Mouse (Mus musculus): ENCODE results near the gene Nfe2l1. TPM values are rescaled to one million over a fixed set of nuclear protein-coding genes. Genes with fewer than 3 reads are reported as not detected.
A peak's percentile ranks its signal among the peaks of the same experiment; 100 is the strongest.

Gene Nfe2l1
- polyA plus RNA-seq, 1 experiment from 2014 or later, result 72.6 TPM

DNA sequence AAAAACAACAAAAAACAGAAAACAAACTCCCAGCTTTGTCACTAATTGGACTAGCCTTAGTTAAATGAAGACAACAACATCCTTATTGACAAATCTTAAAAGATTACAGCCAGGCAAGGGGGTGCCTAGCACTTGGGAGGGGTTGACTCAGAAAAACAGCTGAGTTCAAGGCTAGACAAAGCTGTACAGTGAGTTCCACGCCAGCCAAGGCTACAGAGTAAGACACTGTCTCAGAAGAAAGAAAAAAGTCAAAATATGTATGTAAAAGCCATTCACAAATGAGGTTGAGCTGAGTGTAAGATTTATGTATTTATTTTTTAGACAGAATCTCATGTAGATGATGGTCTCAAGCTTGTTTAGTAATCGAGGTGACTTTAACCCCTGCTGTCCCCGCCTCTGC lies 10.1 kb upstream of the Nfe2l1 start:
- WGBS, result 74% methylated on average over 3 of the region's 3 CpGs
- Histone ChIP-seq H3K9ac (0 out of 2 replicates have a peak overlapping the region, but pooled peaks have one; percentile 13), H3K4me3 (no peak overlapping the region), H3K4me2 (no peak overlapping the region), H3K4me1 (replicated peaks) (peaks cover 3% of the 10 kb centered on the region; the same call in 1 of the 2 replicates), H3K36me3 (no peaks in the 10 kb centered on the region), H3K27ac (no peak overlapping the region), H3K9me3 (no peaks in the 10 kb centered on the region), H3K27me3 (no peaks in the 10 kb centered on the region)
- ATAC-seq (ENCODE audit: low FRiP score), result no peak

DNA sequence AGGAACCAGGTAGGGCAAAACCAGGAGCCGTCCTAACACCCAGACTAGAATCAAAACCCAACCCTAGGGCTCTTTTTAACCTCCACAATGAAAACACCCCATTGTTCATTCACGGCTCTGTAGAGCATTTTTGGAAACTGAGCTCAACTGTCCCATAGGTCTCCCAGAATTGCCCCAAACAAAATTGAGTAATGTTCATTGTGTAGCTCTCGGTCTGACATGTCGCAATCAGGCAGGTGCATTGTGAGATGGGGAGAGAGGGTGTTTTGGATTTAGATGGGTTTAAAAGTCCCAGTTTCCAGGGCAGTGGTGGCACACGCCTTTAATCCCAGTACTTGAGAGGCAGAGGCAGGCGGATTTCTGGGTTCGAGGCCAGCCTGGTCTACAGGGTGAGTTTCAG lies 9.7 kb upstream of the Nfe2l1 start:
- WGBS, result 79% methylated on average over 7 of the region's 7 CpGs
- ATAC-seq (ENCODE audit: low FRiP score), result no peak
- H3K4me2 ChIP-seq, result no peak overlapping the region
- H3K27me3 ChIP-seq, result no peaks in the 10 kb centered on the region
- no peak overlapping the region for H3K27ac ChIP-seq
- H3K36me3 ChIP-seq, result no peaks in the 10 kb centered on the region
- H3K4me3 ChIP-seq, result no peak overlapping the region
- no peaks in the 10 kb centered on the region for H3K9me3 ChIP-seq
- H3K4me1 ChIP-seq (replicated peaks), result peaks cover 3% of the 10 kb centered on the region; the same call in 1 of the 2 replicates
- H3K9ac ChIP-seq, result no peak overlapping the region

DNA sequence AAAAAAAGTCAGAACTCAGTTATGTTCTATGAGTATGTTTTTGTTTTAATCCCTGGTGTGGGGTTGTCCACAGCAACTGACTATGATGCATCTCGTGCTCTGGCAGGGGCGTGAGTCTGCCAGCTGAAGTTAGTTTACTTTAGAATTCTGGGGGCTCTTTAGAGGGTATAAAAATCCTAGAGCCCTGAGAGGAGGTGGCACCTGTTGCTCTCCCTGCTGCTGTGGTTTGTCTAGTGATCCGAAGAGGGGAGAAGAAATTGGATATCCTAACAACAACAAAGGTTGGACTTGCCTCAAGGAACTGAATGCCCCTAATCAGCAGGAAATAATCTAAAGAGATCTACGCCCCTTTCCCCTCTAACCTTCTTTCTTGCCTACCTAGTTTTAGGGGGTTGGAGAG lies 8.6 kb upstream of the Nfe2l1 start:
- WGBS, result 69% methylated on average over 4 of the region's 4 CpGs
- H3K4me2 ChIP-seq, result no peak overlapping the region
- H3K9me3 ChIP-seq, result no peaks in the 10 kb centered on the region
- H3K9ac ChIP-seq, result no peak overlapping the region
- ATAC-seq (ENCODE audit: low FRiP score), result no peak
- no peak overlapping the region for H3K27ac ChIP-seq
- no peak overlapping the region for H3K4me3 ChIP-seq
- H3K27me3 ChIP-seq, result no peaks in the 10 kb centered on the region
- no peaks in the 10 kb centered on the region for H3K36me3 ChIP-seq
- peaks cover 3% of the 10 kb centered on the region; the same call in 1 of the 2 replicates for H3K4me1 ChIP-seq (replicated peaks)

DNA sequence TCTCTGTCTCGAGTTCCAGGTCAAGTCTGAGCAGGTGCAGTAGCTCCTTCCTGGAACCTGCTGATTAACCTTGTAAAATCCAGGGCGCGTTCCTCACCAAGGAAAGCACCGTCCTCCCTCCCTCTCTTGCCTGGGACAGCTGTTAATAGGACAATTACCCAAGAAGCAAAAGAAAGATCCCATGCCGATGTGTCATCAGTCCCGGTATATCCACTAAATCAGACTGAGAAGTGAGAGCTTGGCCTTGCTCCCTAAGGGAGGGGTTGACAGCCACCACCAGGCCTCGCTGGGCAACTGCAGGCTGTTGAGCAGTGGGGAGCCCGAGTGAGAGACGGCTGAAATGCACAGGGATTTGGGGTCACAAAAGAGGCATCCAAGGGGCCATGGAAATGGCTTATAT lies 7.5 kb upstream of the Nfe2l1 start:
- no peaks in the 10 kb centered on the region for H3K27me3 ChIP-seq
- H3K4me2 ChIP-seq, result no peak overlapping the region
- H3K9ac ChIP-seq, result no peak overlapping the region
- no peak for ATAC-seq (ENCODE audit: low FRiP score)
- H3K36me3 ChIP-seq, result no peaks in the 10 kb centered on the region
- no peak overlapping the region for H3K4me3 ChIP-seq
- H3K4me1 ChIP-seq (replicated peaks), result peaks cover 3% of the 10 kb centered on the region; the same call in 1 of the 2 replicates
- no peak overlapping the region for H3K27ac ChIP-seq
- 35% methylated on average over 9 of the region's 9 CpGs for WGBS
- H3K9me3 ChIP-seq, result no peaks in the 10 kb centered on the region

DNA sequence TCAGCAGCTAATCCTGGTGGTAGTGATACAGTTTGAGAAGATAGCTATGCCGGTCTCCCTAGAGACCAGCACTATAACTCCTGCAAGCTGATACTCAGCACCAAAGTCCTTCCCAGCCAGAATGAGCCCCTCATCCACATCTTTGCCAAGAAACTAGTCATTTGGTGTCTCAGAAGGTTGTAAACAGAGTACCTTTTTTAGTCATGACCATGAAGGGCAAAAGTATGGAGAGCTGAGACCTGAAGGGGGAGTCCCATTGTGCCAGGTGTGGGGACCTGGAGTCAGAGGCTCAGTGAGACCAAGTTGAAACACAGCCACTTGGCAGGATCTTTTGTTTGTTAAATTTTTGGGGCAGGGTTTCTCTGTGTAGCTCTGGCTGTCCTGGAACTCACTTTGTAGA lies 4.4 kb upstream of the Nfe2l1 start:
- no peak overlapping the region for H3K9ac ChIP-seq
- ATAC-seq (ENCODE audit: low FRiP score), result no peak
- H3K27ac ChIP-seq, result no peak overlapping the region
- peaks cover 4% of the 10 kb centered on the region for H3K4me1 ChIP-seq (replicated peaks)
- 100% methylated on average over 1 of the region's 1 CpGs for WGBS
- no peaks in the 10 kb centered on the region for H3K27me3 ChIP-seq
- H3K36me3 ChIP-seq, result no peaks in the 10 kb centered on the region
- no peaks in the 10 kb centered on the region for H3K9me3 ChIP-seq
- no peak overlapping the region for H3K4me2 ChIP-seq
- no peak overlapping the region for H3K4me3 ChIP-seq

DNA sequence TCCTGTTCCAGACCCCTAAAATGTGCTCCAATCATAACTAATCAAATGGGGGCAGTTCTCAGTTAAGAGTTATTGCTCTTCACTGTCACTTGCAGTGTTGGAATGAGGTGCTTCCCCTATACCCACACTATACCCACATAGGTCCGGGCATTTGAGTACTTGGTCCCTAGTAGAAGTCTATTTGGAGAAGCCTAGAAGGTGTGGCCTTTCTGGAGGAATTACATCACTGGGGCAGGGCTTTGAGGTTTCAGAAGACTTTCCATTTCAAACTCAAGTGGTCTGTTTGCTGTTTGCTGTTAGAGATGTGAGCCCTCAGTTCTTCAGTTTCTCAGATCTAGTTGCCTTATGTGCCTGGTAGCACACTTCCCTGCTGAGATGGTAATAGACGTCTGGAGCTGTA lies 3.2 kb upstream of the Nfe2l1 start:
- WGBS, result 70% methylated on average over 2 of the region's 2 CpGs

DNA sequence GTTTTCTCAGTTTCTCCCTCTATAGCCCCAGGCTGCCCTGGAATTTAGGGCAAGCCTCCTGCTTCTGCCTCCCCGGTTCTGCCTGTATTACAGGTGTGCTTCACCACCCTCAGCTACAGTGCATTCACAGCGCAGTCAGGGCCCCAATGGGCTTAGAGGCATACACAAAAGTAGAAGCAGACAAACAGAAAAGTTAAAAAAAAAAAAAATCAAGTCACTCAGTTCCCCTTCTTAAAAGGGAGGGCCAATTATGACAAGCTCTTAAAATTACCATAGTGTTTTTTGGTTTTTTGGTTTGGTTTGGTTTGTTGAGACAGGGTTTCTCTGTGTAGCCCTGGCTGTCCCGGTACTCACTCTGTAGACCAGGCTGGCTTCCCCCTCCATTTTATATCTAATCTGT lies 2.8 kb upstream of the Nfe2l1 start:
- WGBS, result 89% methylated on average over 3 of the region's 3 CpGs
- H3K27ac ChIP-seq, result no peak overlapping the region
- no peak overlapping the region for H3K4me3 ChIP-seq
- H3K27me3 ChIP-seq, result no peaks in the 10 kb centered on the region
- no peak for ATAC-seq (ENCODE audit: low FRiP score)
- H3K9ac ChIP-seq, result no peak overlapping the region
- no peak overlapping the region for H3K4me2 ChIP-seq
- H3K36me3 ChIP-seq, result peaks cover 4% of the 10 kb centered on the region; the same call in 1 of the 2 replicates
- no peaks in the 10 kb centered on the region for H3K9me3 ChIP-seq
- H3K4me1 ChIP-seq (replicated peaks), result peaks cover 19% of the 10 kb centered on the region

More for the DNA sequence above, 3.2 kb upstream of the Nfe2l1 start:
- Histone ChIP-seq H3K4me1 (replicated peaks) (peaks cover 15% of the 10 kb centered on the region), H3K27ac (no peak overlapping the region), H3K36me3 (0 out of 2 replicates have a peak, but pooled peaks cover under 1% of the 10 kb centered on the region), H3K4me2 (no peak overlapping the region), H3K9me3 (no peaks in the 10 kb centered on the region), H3K27me3 (no peaks in the 10 kb centered on the region), H3K4me3 (no peak overlapping the region), H3K9ac (no peak overlapping the region)
- ATAC-seq (ENCODE audit: low FRiP score), result no peak

DNA sequence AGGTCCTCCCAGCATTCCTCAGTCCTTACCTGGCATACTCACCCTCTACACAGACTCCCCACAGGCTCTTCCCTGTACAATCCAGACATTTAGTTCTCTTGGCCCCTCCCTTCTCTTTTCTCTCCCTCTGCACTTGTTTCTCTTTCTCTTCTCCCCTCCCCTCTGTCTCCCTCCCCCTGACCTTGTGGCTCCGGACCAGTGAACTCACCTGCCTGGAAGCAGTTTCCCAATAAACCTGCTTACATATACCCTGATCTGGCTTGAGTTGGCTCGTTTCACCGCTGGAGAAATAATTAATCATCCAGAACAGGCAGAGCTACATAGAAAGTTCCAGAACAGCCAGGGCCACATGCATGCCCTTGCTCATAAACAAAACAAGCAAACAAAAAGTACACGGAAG lies 1.7 kb upstream of the Nfe2l1 start:
- no peak overlapping the region for H3K4me3 ChIP-seq
- ATAC-seq (ENCODE audit: low FRiP score), result no peak
- H3K36me3 ChIP-seq, result peaks cover 11% of the 10 kb centered on the region
- 68% methylated on average over 4 of the region's 4 CpGs for WGBS
- H3K9me3 ChIP-seq, result no peaks in the 10 kb centered on the region
- H3K4me1 ChIP-seq (replicated peaks), result peaks cover 29% of the 10 kb centered on the region
- H3K27me3 ChIP-seq, result no peaks in the 10 kb centered on the region
- H3K27ac ChIP-seq, result no peak overlapping the region
- no peak overlapping the region for H3K9ac ChIP-seq
- H3K4me2 ChIP-seq, result no peak overlapping the region

DNA sequence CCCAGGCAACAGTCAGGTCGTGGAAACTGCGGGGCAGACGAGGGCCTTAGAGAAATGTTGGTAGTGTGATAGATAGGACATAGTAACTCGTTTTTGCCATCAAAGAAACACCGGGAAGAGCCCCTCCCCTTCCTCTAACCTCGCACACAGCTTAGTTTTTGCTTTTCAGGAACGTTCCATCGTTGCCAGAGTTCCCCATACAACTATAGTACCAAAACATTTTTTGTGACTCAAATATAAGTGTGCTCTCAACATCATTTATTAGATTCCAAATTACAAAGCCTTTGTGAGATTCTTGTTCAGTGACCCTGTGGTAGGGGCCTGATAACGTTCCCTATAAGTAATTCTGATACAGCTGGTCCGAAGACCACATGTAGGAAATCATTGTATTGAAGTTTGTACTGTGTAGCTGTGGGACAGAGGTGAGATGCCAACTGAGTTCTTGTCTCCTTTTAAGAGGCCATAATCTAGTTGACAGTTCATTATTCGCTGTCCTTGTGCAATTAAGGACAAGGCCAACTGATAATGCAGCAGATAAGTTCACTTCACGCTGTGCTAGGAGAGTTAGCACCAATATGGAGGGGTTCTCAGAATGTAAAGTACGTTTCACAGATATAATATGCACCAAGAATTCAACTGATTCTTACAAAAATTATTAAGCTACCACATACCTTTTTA lies 910 bp upstream of the Nfe2l1 start:
- Histone ChIP-seq H3K9me3 (no peaks in the 10 kb centered on the region), H3K4me1 (replicated peaks) (peaks cover 38% of the 10 kb centered on the region), H3K4me3 (peak overlapping the region; percentile 87), H3K4me2 (peak overlapping the region; percentile 61), H3K9ac (peak overlapping the region; percentile 77), H3K27me3 (no peaks in the 10 kb centered on the region), H3K36me3 (peaks cover 16% of the 10 kb centered on the region), H3K27ac (peak overlapping the region; percentile 94)
- WGBS, result 21% methylated on average over 13 of the region's 13 CpGs
- no peak for ATAC-seq (ENCODE audit: low FRiP score)

DNA sequence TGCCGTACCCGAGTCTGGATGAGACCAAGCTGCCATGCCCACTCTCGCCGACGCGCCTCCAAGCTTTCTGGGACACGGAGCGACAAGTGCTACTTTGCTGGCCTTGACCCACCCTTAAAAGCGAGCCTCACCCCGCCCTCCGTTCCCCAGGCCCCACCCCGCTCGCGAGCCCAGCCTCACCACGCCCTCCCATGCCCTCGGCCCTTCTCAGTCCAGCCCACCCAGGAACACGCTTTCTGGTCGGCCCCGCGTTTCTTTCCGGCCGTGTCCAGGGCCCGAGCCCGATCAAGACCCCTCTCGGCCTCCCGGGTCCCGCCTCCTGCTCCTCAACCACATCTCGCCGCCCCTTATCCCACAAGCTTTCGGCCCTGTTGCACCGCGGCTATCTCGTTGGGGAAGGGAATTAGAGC lies 360 bp downstream of the Nfe2l1 start:
- under 1% methylated on average over 33 of the region's 33 CpGs for WGBS
- peaks cover 50% of the 10 kb centered on the region for H3K4me1 ChIP-seq (replicated peaks)
- H3K9me3 ChIP-seq, result no peaks in the 10 kb centered on the region
- peaks cover 16% of the 10 kb centered on the region for H3K36me3 ChIP-seq
- peak overlapping the region; percentile 96 for H3K27ac ChIP-seq
- H3K4me3 ChIP-seq, result peak overlapping the region; percentile 87
- peak overlapping the region; percentile 99 for H3K4me2 ChIP-seq
- peak; percentile 49 for ATAC-seq (ENCODE audit: low FRiP score)
- H3K27me3 ChIP-seq, result no peaks in the 10 kb centered on the region
- peak overlapping the region; percentile 93 for H3K9ac ChIP-seq

DNA sequence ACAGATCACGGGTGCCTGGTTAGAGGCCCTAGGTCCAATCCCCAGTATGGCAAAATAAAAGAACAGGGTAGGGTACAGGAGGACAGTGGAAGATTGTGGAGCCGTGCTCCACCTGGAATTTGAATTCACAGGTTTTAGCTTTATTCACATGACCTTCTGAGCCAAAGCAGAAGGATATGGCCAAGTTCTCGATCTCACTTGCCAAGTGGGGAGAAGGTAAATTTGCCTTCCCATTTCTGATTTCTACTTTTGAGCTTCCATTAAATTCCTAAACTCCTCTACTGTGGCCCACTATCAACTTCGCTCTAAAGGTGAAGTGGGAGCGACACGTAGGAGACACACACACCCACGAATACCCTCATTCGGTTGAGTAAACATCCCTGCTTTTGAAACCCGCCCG lies 887 bp downstream of the Nfe2l1 start:
- H3K27ac ChIP-seq, result peak overlapping the region; percentile 96
- peak overlapping the region; percentile 99 for H3K4me2 ChIP-seq
- no peaks in the 10 kb centered on the region for H3K27me3 ChIP-seq
- H3K9me3 ChIP-seq, result no peaks in the 10 kb centered on the region
- peak overlapping the region; percentile 93 for H3K9ac ChIP-seq
- peaks cover 16% of the 10 kb centered on the region for H3K36me3 ChIP-seq
- peak overlapping the region; percentile 87 for H3K4me3 ChIP-seq
- WGBS, result 20% methylated on average over 10 of the region's 10 CpGs
- peaks cover 54% of the 10 kb centered on the region for H3K4me1 ChIP-seq (replicated peaks)
- no peak for ATAC-seq (ENCODE audit: low FRiP score)

DNA sequence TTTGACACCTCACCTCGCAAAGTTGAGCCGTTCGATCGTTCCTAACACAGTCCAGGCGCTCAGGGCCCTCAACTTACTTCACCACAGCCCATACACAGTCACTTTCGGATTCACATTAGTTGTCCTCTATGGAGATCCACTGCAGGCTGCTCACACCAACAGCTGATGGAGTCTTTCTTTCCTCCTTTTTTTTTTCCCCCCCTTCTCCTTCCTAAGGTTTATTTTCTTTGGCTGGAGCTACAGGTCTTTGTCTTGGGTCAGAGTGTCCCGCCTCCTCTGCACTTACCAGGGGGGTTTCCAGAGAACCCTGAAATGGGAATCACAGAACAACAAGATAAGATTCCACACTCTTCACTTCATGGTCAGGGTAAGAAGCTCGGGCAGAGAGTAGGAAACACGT lies 1.9 kb downstream of the Nfe2l1 start:
- Histone ChIP-seq H3K4me1 (replicated peaks) (peaks cover 62% of the 10 kb centered on the region), H3K4me2 (peak overlapping the region; percentile 99), H3K4me3 (peak overlapping the region; percentile 87), H3K36me3 (peaks cover 16% of the 10 kb centered on the region), H3K9me3 (no peaks in the 10 kb centered on the region), H3K27me3 (no peaks in the 10 kb centered on the region), H3K27ac (no peak overlapping the region), H3K9ac (peak overlapping the region; percentile 72)
- 82% methylated on average over 9 of the region's 9 CpGs for WGBS
- no peak for ATAC-seq (ENCODE audit: low FRiP score)

DNA sequence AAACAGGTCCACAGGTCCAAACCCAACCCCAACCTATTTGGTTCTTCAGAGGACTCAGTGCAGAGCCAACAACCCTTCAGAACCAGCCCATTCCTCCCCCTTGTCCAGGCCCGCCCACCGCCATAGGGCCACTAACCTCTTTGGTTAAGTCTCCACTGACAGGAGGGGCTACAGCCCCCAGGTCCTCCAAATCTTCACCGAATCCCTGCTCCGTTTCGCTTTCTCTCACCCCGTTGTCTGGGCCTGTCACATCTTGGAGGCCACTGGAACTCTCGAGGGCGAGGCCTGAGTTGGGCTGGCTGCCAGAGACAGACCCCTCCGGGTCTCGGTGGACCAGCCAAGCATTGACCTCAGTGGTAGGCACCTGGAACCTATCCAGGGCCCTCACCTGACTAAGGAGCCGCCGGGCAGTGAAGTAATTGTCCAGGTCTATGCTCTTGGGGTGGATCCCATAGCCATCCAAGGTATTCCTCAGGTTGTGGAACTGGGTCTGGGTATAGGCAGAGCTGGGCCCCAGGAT lies 2.6 kb downstream of the Nfe2l1 start:
- H3K36me3 ChIP-seq, result peaks cover 19% of the 10 kb centered on the region
- peaks cover 70% of the 10 kb centered on the region for H3K4me1 ChIP-seq (replicated peaks)
- no peak for ATAC-seq (ENCODE audit: low FRiP score)
- no peaks in the 10 kb centered on the region for H3K27me3 ChIP-seq
- H3K4me3 ChIP-seq, result peak overlapping the region; percentile 58
- peak overlapping the region; percentile 49 for H3K27ac ChIP-seq
- peak overlapping the region; percentile 72 for H3K9ac ChIP-seq
- H3K9me3 ChIP-seq, result no peaks in the 10 kb centered on the region
- 77% methylated on average over 12 of the region's 12 CpGs for WGBS
- peak overlapping the region; percentile 99 for H3K4me2 ChIP-seq
